Mouse (Mus musculus): ENCODE measurements at regions not wholly inside any gene's neighbourhood (a gene's known extent, or its start where the extent isn't known, plus 50 kb on each side); places are given as distances from the start of the nearest gene placed in this dataset.
A peak's percentile ranks its signal among the peaks of the same experiment; 100 is the strongest.

DNA sequence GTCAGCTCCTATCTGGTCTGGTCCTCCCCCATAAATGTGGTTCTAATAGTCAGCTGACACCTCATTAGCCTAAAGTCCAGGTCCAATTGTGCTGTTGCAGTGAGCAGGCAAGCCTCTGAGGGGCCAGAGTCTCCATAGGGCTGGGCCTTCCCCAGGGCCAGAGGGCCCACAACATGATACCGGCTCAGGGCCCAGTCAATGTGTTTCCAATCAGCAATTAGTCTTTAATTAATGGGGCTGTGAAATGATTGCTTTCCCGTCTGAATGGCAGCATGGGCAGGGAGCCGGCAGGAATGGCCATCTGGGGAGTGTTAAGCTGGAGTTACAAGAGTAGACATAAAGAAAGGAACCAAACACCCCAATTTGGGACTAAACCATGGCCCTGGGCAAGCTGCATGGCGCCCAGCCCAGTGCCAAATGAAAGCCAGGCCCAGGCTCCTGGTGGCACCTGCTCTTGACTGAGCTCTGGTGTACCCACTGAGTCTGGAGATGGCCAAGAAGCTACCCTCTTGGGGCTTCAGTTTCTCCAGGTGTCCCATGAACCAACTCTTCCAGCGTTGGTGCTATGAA lies 113.2 kb downstream of the Efnb1 start:
- Histone ChIP-seq H3K9ac (ENCODE audit: low read length) (no peak overlapping the region), H3K27me3 (ENCODE audit: control insufficient read depth, insufficient read depth, low read length) (no peaks in the 10 kb centered on the region), H3K4me3 (ENCODE audit: low read depth, low read length) (no peak overlapping the region), H3K9me3 (ENCODE audit: control insufficient read depth, low read length) (no peaks in the 10 kb centered on the region), H3K36me3 (ENCODE audit: control insufficient read depth, insufficient read depth, low read length) (no peaks in the 10 kb centered on the region), H3K4me1 (ENCODE audit: control insufficient read depth, insufficient read depth, low read length) (no peaks in the 10 kb centered on the region), H3K4me2 (ENCODE audit: low read depth) (no peak overlapping the region), H3K27ac (ENCODE audit: low read depth, low read length) (no peak overlapping the region)
- DNase-seq (ENCODE audit: low spot score) (no peak), ATAC-seq (ENCODE audit: insufficient read depth, low FRiP score, low TSS enrichment) (no peak)
- WGBS = 70% methylated on average over 5 of the region's 5 CpGs

DNA sequence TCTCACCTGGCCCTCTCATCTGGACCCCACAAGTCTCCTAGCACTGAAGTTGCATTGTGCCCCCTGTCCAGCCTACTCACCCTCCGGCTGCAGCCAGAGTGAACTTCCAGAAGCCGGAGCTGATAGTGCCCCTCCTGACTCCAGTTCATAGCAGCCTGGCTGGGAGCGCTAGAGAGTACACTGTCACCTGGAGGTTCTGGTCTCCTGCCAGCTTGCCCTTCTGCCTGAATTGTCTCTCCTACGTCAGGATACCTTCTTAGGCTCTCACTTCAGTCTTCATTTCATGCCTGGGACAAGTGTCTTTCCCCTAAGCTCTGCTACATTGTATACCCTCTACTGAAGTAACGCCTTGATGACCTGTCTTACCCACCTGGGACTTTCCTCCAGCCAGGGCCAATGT lies 112.3 kb downstream of the Efnb1 start:
- WGBS = 86% methylated on average over 5 of the region's 5 CpGs
- no peak overlapping the region for H3K27ac ChIP-seq (ENCODE audit: low read depth, low read length)
- H3K4me1 ChIP-seq (ENCODE audit: control insufficient read depth, insufficient read depth, low read length) = no peaks in the 10 kb centered on the region
- H3K9ac ChIP-seq (ENCODE audit: low read length) = no peak overlapping the region
- H3K4me2 ChIP-seq (ENCODE audit: low read depth) = no peak overlapping the region
- DNase-seq (ENCODE audit: low spot score) = no peak
- H3K36me3 ChIP-seq (ENCODE audit: control insufficient read depth, insufficient read depth, low read length) = no peaks in the 10 kb centered on the region
- H3K27me3 ChIP-seq (ENCODE audit: control insufficient read depth, insufficient read depth, low read length) = no peaks in the 10 kb centered on the region
- no peak for ATAC-seq (ENCODE audit: insufficient read depth, low FRiP score, low TSS enrichment)
- no peaks in the 10 kb centered on the region for H3K9me3 ChIP-seq (ENCODE audit: control insufficient read depth, low read length)
- H3K4me3 ChIP-seq (ENCODE audit: low read depth, low read length) = no peak overlapping the region

DNA sequence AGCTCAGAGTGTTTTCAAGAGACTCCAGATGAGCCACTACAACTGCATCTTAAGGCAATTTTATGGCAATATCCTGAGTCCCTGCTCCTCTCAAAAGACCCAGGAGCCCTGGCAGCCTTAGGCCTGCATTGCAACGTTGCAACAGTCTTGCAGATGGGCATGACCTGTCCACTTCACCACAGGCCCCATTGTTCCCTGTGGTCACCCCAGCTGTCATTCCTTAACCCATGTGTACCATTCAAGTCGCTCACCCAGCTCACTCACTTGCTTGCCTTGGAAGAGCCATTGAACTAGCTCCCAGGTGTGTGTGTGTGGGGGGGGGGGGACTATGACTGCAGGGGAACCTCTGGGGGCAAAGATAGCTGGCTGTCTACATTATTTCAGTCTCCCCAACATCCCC lies 110.8 kb downstream of the Efnb1 start:
- DNase-seq (ENCODE audit: low spot score) (no peak), ATAC-seq (ENCODE audit: insufficient read depth, low FRiP score, low TSS enrichment) (no peak)
- no peak overlapping the region for H3K4me2 ChIP-seq (ENCODE audit: low read depth)
- no peaks in the 10 kb centered on the region for H3K36me3 ChIP-seq (ENCODE audit: control insufficient read depth, insufficient read depth, low read length)
- H3K27ac ChIP-seq (ENCODE audit: low read depth, low read length) = no peak overlapping the region
- no peaks in the 10 kb centered on the region for H3K4me1 ChIP-seq (ENCODE audit: control insufficient read depth, insufficient read depth, low read length)
- no peaks in the 10 kb centered on the region for H3K27me3 ChIP-seq (ENCODE audit: control insufficient read depth, insufficient read depth, low read length)
- H3K9ac ChIP-seq (ENCODE audit: low read length) = no peak overlapping the region
- no peak overlapping the region for H3K4me3 ChIP-seq (ENCODE audit: low read depth, low read length)
- WGBS = 71% methylated on average over 2 of the region's 2 CpGs
- no peaks in the 10 kb centered on the region for H3K9me3 ChIP-seq (ENCODE audit: control insufficient read depth, low read length)

DNA sequence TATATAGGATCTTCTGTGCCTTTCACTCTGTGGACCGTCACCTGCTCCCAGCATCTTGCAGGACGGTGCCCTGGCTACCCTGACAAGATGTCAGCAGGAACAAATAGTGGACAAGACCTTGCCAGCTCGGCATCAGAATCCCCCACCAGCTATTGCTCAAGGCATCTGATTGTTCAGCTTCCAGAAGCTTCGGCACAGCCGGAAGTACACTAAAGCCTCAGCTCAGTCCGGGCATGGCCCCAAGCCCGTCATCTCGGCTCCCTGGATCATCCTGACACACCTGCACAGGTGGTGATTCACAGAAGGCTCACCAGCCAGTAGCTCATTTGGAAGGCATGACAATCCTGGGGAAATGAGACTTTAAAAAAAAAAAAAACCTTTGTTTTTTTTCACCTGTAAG lies 110.1 kb downstream of the Efnb1 start:
- Histone ChIP-seq H3K36me3 (ENCODE audit: control insufficient read depth, insufficient read depth, low read length) (no peaks in the 10 kb centered on the region), H3K27ac (ENCODE audit: low read depth, low read length) (no peak overlapping the region), H3K9ac (ENCODE audit: low read length) (no peak overlapping the region), H3K4me2 (ENCODE audit: low read depth) (no peak overlapping the region), H3K27me3 (ENCODE audit: control insufficient read depth, insufficient read depth, low read length) (no peaks in the 10 kb centered on the region), H3K4me3 (ENCODE audit: low read depth, low read length) (no peak overlapping the region), H3K4me1 (ENCODE audit: control insufficient read depth, insufficient read depth, low read length) (no peaks in the 10 kb centered on the region), H3K9me3 (ENCODE audit: control insufficient read depth, low read length) (no peaks in the 10 kb centered on the region)
- DNase-seq (ENCODE audit: low spot score) (no peak), ATAC-seq (ENCODE audit: insufficient read depth, low FRiP score, low TSS enrichment) (no peak)
- 88% methylated on average over 8 of the region's 8 CpGs for WGBS

- Histone ChIP-seq H3K36me3 (ENCODE audit: control insufficient read depth, insufficient read depth, low read length) (no peaks in the 10 kb centered on the region), H3K27ac (ENCODE audit: low read depth, low read length) (no peak overlapping the region), H3K9ac (ENCODE audit: low read length) (no peak overlapping the region), H3K27me3 (ENCODE audit: control insufficient read depth, insufficient read depth, low read length) (no peaks in the 10 kb centered on the region), H3K4me2 (ENCODE audit: low read depth) (no peak overlapping the region), H3K9me3 (ENCODE audit: control insufficient read depth, low read length) (no peaks in the 10 kb centered on the region), H3K4me3 (ENCODE audit: low read depth, low read length) (no peak overlapping the region), H3K4me1 (ENCODE audit: control insufficient read depth, insufficient read depth, low read length) (no peaks in the 10 kb centered on the region)
- WGBS = 88% methylated on average over 3 of the region's 3 CpGs
- no peak for ATAC-seq (ENCODE audit: insufficient read depth, low FRiP score, low TSS enrichment)
- DNase-seq (ENCODE audit: low spot score) = no peak
Observed at GRCm38 (mm10) chrX:99245541-99245940, 109.6 kb downstream of the Efnb1 start.

- Histone ChIP-seq H3K4me3 (ENCODE audit: low read depth, low read length) (no peak overlapping the region), H3K9ac (ENCODE audit: low read length) (no peak overlapping the region), H3K9me3 (ENCODE audit: control insufficient read depth, low read length) (no peaks in the 10 kb centered on the region), H3K4me1 (ENCODE audit: control insufficient read depth, insufficient read depth, low read length) (no peaks in the 10 kb centered on the region), H3K36me3 (ENCODE audit: control insufficient read depth, insufficient read depth, low read length) (no peaks in the 10 kb centered on the region), H3K27ac (ENCODE audit: low read depth, low read length) (no peak overlapping the region), H3K4me2 (ENCODE audit: low read depth) (no peak overlapping the region), H3K27me3 (ENCODE audit: control insufficient read depth, insufficient read depth, low read length) (no peaks in the 10 kb centered on the region)
- DNase-seq (ENCODE audit: low spot score) (no peak), ATAC-seq (ENCODE audit: insufficient read depth, low FRiP score, low TSS enrichment) (no peak)
- WGBS = 87% methylated on average over 5 of the region's 5 CpGs
Observed at GRCm38 (mm10) chrX:99243251-99243650, 107.3 kb downstream of the Efnb1 start.

DNA sequence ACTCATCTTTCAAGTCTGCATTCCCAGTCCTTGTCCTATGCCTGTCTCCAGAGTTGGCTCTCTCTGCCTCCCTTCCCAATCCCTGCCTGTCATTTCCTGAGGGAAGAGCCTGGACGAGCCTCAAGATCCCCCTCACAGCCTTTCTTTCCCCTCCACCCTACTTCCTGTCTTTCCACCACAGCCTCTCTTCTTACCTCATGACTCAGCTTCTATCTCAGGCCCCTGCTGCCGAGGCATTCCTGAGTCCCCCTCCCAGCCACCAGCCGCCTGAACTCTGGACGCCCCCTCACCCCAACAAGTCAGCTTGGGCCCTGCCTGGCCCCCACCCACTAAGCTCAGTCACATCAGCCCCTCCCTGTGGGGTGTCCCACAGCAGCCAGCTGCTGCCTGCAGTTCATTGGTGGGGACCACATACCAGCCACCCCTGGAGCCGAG lies 105.8 kb downstream of the Efnb1 start:
- Histone ChIP-seq H3K9ac (ENCODE audit: low read length) (no peak overlapping the region), H3K36me3 (ENCODE audit: control insufficient read depth, insufficient read depth, low read length) (no peaks in the 10 kb centered on the region), H3K9me3 (ENCODE audit: control insufficient read depth, low read length) (no peaks in the 10 kb centered on the region), H3K4me3 (ENCODE audit: low read depth, low read length) (no peak overlapping the region), H3K27ac (ENCODE audit: low read depth, low read length) (no peak overlapping the region), H3K27me3 (ENCODE audit: control insufficient read depth, insufficient read depth, low read length) (no peaks in the 10 kb centered on the region), H3K4me1 (ENCODE audit: control insufficient read depth, insufficient read depth, low read length) (no peaks in the 10 kb centered on the region), H3K4me2 (ENCODE audit: low read depth) (no peak overlapping the region)
- ATAC-seq (ENCODE audit: insufficient read depth, low FRiP score, low TSS enrichment) (no peak), DNase-seq (ENCODE audit: low spot score) (no peak)
- 38% methylated on average over 5 of the region's 5 CpGs for WGBS

DNA sequence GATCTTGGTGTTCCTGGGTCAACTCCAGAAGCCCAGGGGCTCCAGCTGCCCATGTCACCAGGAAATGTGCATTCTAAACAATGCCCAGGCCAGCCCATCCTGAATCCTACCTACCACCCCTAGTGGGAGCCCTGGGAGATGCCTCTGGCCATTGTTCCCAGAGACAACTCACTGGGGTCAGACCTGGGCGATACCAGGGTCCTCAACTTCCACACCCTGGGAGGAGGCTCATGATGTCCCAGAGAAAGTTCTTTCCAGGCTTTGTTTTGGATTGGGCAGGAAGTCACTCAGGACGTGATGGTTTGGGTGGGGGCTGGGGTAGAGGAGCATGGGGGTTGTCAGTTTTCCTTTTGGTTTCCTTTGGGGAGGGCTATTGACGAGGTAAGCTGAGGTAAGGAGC lies 97.1 kb downstream of the Efnb1 start:
- no peak for ATAC-seq (ENCODE audit: insufficient read depth, low FRiP score, low TSS enrichment)
- 0 out of 2 replicates have a peak, but pooled peaks cover 12% of the 10 kb centered on the region for H3K27me3 ChIP-seq (ENCODE audit: control insufficient read depth, insufficient read depth, low read length)
- H3K4me2 ChIP-seq (ENCODE audit: low read depth) = no peak overlapping the region
- no peak overlapping the region for H3K9ac ChIP-seq (ENCODE audit: low read length)
- no peak overlapping the region for H3K4me3 ChIP-seq (ENCODE audit: low read depth, low read length)
- H3K9me3 ChIP-seq (ENCODE audit: control insufficient read depth, low read length) = no peaks in the 10 kb centered on the region
- H3K36me3 ChIP-seq (ENCODE audit: control insufficient read depth, insufficient read depth, low read length) = no peaks in the 10 kb centered on the region
- no peak for DNase-seq (ENCODE audit: low spot score)
- 64% methylated on average over 3 of the region's 3 CpGs for WGBS
- no peaks in the 10 kb centered on the region for H3K4me1 ChIP-seq (ENCODE audit: control insufficient read depth, insufficient read depth, low read length)
- H3K27ac ChIP-seq (ENCODE audit: low read depth, low read length) = no peak overlapping the region

GRCm38 (mm10) chrX:99232331-99232730 lies 96.4 kb downstream of the Efnb1 start:
- H3K36me3 ChIP-seq (ENCODE audit: control insufficient read depth, insufficient read depth, low read length) = no peaks in the 10 kb centered on the region
- DNase-seq (ENCODE audit: low spot score) (peak; percentile 36), ATAC-seq (ENCODE audit: insufficient read depth, low FRiP score, low TSS enrichment) (no peak)
- no peak overlapping the region for H3K4me2 ChIP-seq (ENCODE audit: low read depth)
- H3K9ac ChIP-seq (ENCODE audit: low read length) = no peak overlapping the region
- H3K9me3 ChIP-seq (ENCODE audit: control insufficient read depth, low read length) = no peaks in the 10 kb centered on the region
- H3K4me1 ChIP-seq (ENCODE audit: control insufficient read depth, insufficient read depth, low read length) = no peaks in the 10 kb centered on the region
- H3K27me3 ChIP-seq (ENCODE audit: control insufficient read depth, insufficient read depth, low read length) = 0 out of 2 replicates have a peak, but pooled peaks cover 12% of the 10 kb centered on the region
- no peak overlapping the region for H3K4me3 ChIP-seq (ENCODE audit: low read depth, low read length)
- 36% methylated on average over 7 of the region's 7 CpGs for WGBS
- H3K27ac ChIP-seq (ENCODE audit: low read depth, low read length) = no peak overlapping the region
